Mouse (Mus musculus): Measurements from ENCODE around the gene Morn5. TPM values are rescaled to one million over a fixed set of nuclear protein-coding genes. Genes with fewer than 3 reads are reported as not detected.
A peak's percentile ranks its signal among the peaks of the same experiment; 100 is the strongest.

Gene Morn5
- polyA plus RNA-seq, 1 experiment from 2014 or later: not detected

- DNase-seq (ENCODE audit: low spot score): no peak
- no peak overlapping the region for H3K27ac ChIP-seq
- H3K9me3 ChIP-seq: no peaks in the 10 kb centered on the region
- WGBS: 30% methylated on average over 11 of the region's 11 CpGs
- H3K4me3 ChIP-seq: no peak overlapping the region
- H3K4me1 ChIP-seq: peaks cover 6% of the 10 kb centered on the region
- H3K36me3 ChIP-seq: no peaks in the 10 kb centered on the region
- peaks cover 41% of the 10 kb centered on the region for H3K27me3 ChIP-seq (ENCODE audit: insufficient read depth, poor library complexity, severe bottlenecking)
These were observed 28.0 kb downstream of the Morn5 start for GRCm38 (mm10) chr2:36077160-36077761.

GRCm38 (mm10) chr2:36081446-36081845 lies 32.2 kb downstream of the Morn5 start:
- Histone ChIP-seq H3K27me3 (ENCODE audit: insufficient read depth, poor library complexity, severe bottlenecking) (peaks cover 71% of the 10 kb centered on the region), H3K27ac (no peak overlapping the region), H3K4me3 (no peak overlapping the region), H3K9me3 (no peaks in the 10 kb centered on the region), H3K4me1 (peaks cover 6% of the 10 kb centered on the region), H3K36me3 (no peaks in the 10 kb centered on the region)
- WGBS: 28% methylated on average over 9 of the region's 9 CpGs
- no peak for DNase-seq (ENCODE audit: low spot score)

GRCm38 (mm10) chr2:36082802-36083580 lies 33.7 kb downstream of the Morn5 start:
- Histone ChIP-seq H3K9me3 (no peaks in the 10 kb centered on the region), H3K27ac (no peak overlapping the region), H3K4me3 (no peak overlapping the region), H3K36me3 (no peaks in the 10 kb centered on the region), H3K4me1 (peaks cover 6% of the 10 kb centered on the region), H3K27me3 (ENCODE audit: insufficient read depth, poor library complexity, severe bottlenecking) (peaks cover 74% of the 10 kb centered on the region)
- no peak for DNase-seq (ENCODE audit: low spot score)
- 77% methylated on average over 9 of the region's 9 CpGs for WGBS

GRCm38 (mm10) chr2:36085041-36085440 lies 35.8 kb downstream of the Morn5 start:
- no peaks in the 10 kb centered on the region for H3K36me3 ChIP-seq
- peaks cover 6% of the 10 kb centered on the region for H3K4me1 ChIP-seq
- H3K9me3 ChIP-seq: no peaks in the 10 kb centered on the region
- no peak for DNase-seq (ENCODE audit: low spot score)
- no peak overlapping the region for H3K4me3 ChIP-seq
- peaks cover 75% of the 10 kb centered on the region for H3K27me3 ChIP-seq (ENCODE audit: insufficient read depth, poor library complexity, severe bottlenecking)
- no peak overlapping the region for H3K27ac ChIP-seq
- 75% methylated on average over 1 of the region's 1 CpGs for WGBS

- 69% methylated on average over 3 of the region's 3 CpGs for WGBS
- Histone ChIP-seq H3K9me3 (no peaks in the 10 kb centered on the region), H3K4me1 (peaks cover 20% of the 10 kb centered on the region), H3K27me3 (ENCODE audit: insufficient read depth, poor library complexity, severe bottlenecking) (peaks cover 97% of the 10 kb centered on the region), H3K27ac (no peak overlapping the region), H3K36me3 (no peaks in the 10 kb centered on the region), H3K4me3 (no peak overlapping the region)
- DNase-seq (ENCODE audit: low spot score): no peak
These were observed 39.9 kb downstream of the Morn5 start for GRCm38 (mm10) chr2:36089190-36089589.

GRCm38 (mm10) chr2:36090853-36091741 lies 41.8 kb downstream of the Morn5 start:
- H3K9me3 ChIP-seq: no peaks in the 10 kb centered on the region
- peak; percentile 93 for DNase-seq (ENCODE audit: low spot score)
- peaks cover 21% of the 10 kb centered on the region for H3K4me1 ChIP-seq
- under 1% methylated on average over 70 of the region's 70 CpGs for WGBS
- no peak overlapping the region for H3K27ac ChIP-seq
- H3K36me3 ChIP-seq: no peaks in the 10 kb centered on the region
- peak overlapping the region; percentile 67 for H3K4me3 ChIP-seq
- peaks cover 100% of the 10 kb centered on the region for H3K27me3 ChIP-seq (ENCODE audit: insufficient read depth, poor library complexity, severe bottlenecking)

- H3K27ac ChIP-seq: no peak overlapping the region
- no peaks in the 10 kb centered on the region for H3K36me3 ChIP-seq
- H3K4me3 ChIP-seq: no peak overlapping the region
- peaks cover 100% of the 10 kb centered on the region for H3K27me3 ChIP-seq (ENCODE audit: insufficient read depth, poor library complexity, severe bottlenecking)
- peaks cover 21% of the 10 kb centered on the region for H3K4me1 ChIP-seq
- no peak for DNase-seq (ENCODE audit: low spot score)
- H3K9me3 ChIP-seq: no peaks in the 10 kb centered on the region
- WGBS: 12% methylated on average over 4 of the region's 4 CpGs
These were observed 43.5 kb downstream of the Morn5 start for GRCm38 (mm10) chr2:36092748-36093147.

- H3K27me3 ChIP-seq (ENCODE audit: insufficient read depth, poor library complexity, severe bottlenecking): peaks cover 100% of the 10 kb centered on the region
- no peak overlapping the region for H3K4me3 ChIP-seq
- no peaks in the 10 kb centered on the region for H3K9me3 ChIP-seq
- H3K27ac ChIP-seq: no peak overlapping the region
- H3K4me1 ChIP-seq: peaks cover 21% of the 10 kb centered on the region
- H3K36me3 ChIP-seq: no peaks in the 10 kb centered on the region
- no peak for DNase-seq (ENCODE audit: low spot score)
- 14% methylated on average over 7 of the region's 7 CpGs for WGBS
These were observed 44.0 kb downstream of the Morn5 start for GRCm38 (mm10) chr2:36093301-36093700.

GRCm38 (mm10) chr2:36093914-36094475 lies 44.7 kb downstream of the Morn5 start:
- Histone ChIP-seq H3K27ac (no peak overlapping the region), H3K4me3 (no peak overlapping the region), H3K9me3 (no peaks in the 10 kb centered on the region), H3K36me3 (no peaks in the 10 kb centered on the region), H3K4me1 (peaks cover 21% of the 10 kb centered on the region), H3K27me3 (ENCODE audit: insufficient read depth, poor library complexity, severe bottlenecking) (peaks cover 100% of the 10 kb centered on the region)
- no peak for DNase-seq (ENCODE audit: low spot score)
- 4% methylated on average over 31 of the region's 31 CpGs for WGBS

- 5% methylated on average over 18 of the region's 18 CpGs for WGBS
- no peaks in the 10 kb centered on the region for H3K9me3 ChIP-seq
- peaks cover 100% of the 10 kb centered on the region for H3K27me3 ChIP-seq (ENCODE audit: insufficient read depth, poor library complexity, severe bottlenecking)
- no peak overlapping the region for H3K4me3 ChIP-seq
- H3K36me3 ChIP-seq: no peaks in the 10 kb centered on the region
- peaks cover 13% of the 10 kb centered on the region for H3K4me1 ChIP-seq
- H3K27ac ChIP-seq: no peak overlapping the region
- no peak for DNase-seq (ENCODE audit: low spot score)
These were observed 48.0 kb downstream of the Morn5 start for GRCm38 (mm10) chr2:36097129-36097815.

- Histone ChIP-seq H3K27me3 (ENCODE audit: insufficient read depth, poor library complexity, severe bottlenecking) (peaks cover 100% of the 10 kb centered on the region), H3K4me3 (no peak overlapping the region), H3K27ac (no peak overlapping the region), H3K36me3 (no peaks in the 10 kb centered on the region), H3K9me3 (no peaks in the 10 kb centered on the region), H3K4me1 (peaks cover 20% of the 10 kb centered on the region)
- DNase-seq (ENCODE audit: low spot score): no peak
- 4% methylated on average over 5 of the region's 5 CpGs for WGBS
These were observed 48.8 kb downstream of the Morn5 start for GRCm38 (mm10) chr2:36098021-36098420.

- no peak overlapping the region for H3K4me3 ChIP-seq
These were observed 50.5 kb downstream of the Morn5 start for GRCm38 (mm10) chr2:36099739-36100138.

More at GRCm38 (mm10) chr2:36099739-36100138, 50.5 kb downstream of the Morn5 start:
- Histone ChIP-seq H3K27me3 (ENCODE audit: insufficient read depth, poor library complexity, severe bottlenecking) (peaks cover 100% of the 10 kb centered on the region), H3K4me1 (peaks cover 28% of the 10 kb centered on the region), H3K36me3 (no peaks in the 10 kb centered on the region), H3K27ac (no peak overlapping the region), H3K9me3 (no peaks in the 10 kb centered on the region)
- no peak for DNase-seq (ENCODE audit: low spot score)
- WGBS: 7% methylated on average over 6 of the region's 6 CpGs
